Comparison of ENCODE assay signal across 10 mouse cellular contexts in the genomic region with DNA sequence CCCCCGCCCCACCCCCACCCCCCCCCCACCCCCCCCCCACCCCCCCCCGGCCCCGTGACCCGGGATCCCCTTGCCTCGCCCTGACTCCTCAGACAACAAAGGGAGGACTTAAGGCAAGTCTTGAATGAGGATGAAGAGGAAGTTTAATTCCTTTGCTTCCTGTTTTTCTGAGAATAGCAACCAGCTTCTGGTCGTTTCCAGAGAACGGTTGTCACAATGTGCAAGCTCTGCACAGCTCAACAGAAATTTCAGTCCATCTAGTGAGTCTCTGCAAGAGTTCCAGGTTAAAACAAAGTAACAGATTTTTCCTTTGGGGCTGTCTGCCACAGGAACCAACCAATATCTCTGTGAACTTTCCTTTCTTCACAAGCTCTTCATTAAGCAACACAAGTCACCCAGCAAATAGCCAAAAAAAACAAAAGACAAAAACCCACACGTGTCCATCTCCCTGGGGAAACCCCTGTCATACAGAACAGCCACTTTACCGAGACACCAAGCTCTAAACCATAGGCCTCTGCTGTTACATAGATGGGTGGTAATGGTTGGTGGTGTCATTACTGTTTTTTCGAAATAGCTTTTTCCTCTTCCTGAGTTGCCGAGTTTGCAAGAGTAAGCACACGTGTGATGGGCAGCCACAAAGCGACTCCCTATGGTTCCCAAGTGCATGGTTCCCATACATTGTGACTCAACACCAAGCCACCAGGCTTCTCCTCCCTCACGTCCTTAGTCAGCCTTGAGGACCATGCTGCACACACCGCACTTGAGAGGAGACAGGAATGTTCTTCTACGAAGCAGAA. TPM values are rescaled to one million over a fixed set of nuclear protein-coding genes. Genes with fewer than 3 reads are reported as not detected.
DNase-seq lines count a peak whose midpoint lies in the region; ATAC-seq and TF ChIP-seq lines count a peak whose summit lies in the region.
"Had no signal": no experiment of that assay in that cellular context is flagged by ENCODE, and none has a peak within 500 bp of the region (broad histone marks: within the 10 kb centered on the region; RNA-seq: fewer than 3 reads in every experiment).

No protein-coding gene starts in this region.

- no peak for ATAC-seq in heart, embryonic 14.5 days (ENCODE audit: insufficient number of reproducible peaks, insufficient read depth, low FRiP score, low read depth)
- no peak for ATAC-seq in heart, embryonic 15.5 days (replicated peaks; ENCODE audit: insufficient number of reproducible peaks, insufficient read depth, low FRiP score, low read depth)

- peak overlapping the region; percentile 47 to 48; a peak in 1 of 4 replicates for H3K27ac ChIP-seq in heart, embryonic 14.5 days (replicated peaks in 1 of 2; ENCODE audit: control insufficient read depth in 1 of 2, insufficient read depth in 1 of 2, low read depth in 2 of 2, low read length in 2 of 2)
- H3K27ac ChIP-seq in CH12.LX (ENCODE audit: insufficient read depth, low read depth) = no peak overlapping the region
- H3K27ac ChIP-seq in heart, embryonic 15.5 days = peak overlapping the region; percentile 62
- H3K27ac ChIP-seq: embryonic facial prominence, embryonic 12.5 days; kidney, postnatal 0 days had no signal

- H3K9me3 ChIP-seq in heart, embryonic 14.5 days (ENCODE audit: control insufficient read depth, low read length) = no peaks in the 10 kb centered on the region
- peaks cover 3% of the 10 kb centered on the region for H3K9me3 ChIP-seq in CH12.LX (replicated peaks; ENCODE audit: low read length)
- H3K9me3 ChIP-seq in heart, embryonic 15.5 days (replicated peaks) = no peaks in the 10 kb centered on the region
- H3K9me3 ChIP-seq: embryonic facial prominence, embryonic 12.5 days had no signal

- no peak for TF ChIP-seq EP300 in CH12.LX (IDR thresholded peaks at IDR 0.05; ENCODE audit: low read length)

- no peaks in the 10 kb centered on the region for H3K36me3 ChIP-seq in heart, embryonic 14.5 days (ENCODE audit: control insufficient read depth, insufficient read depth, low read length)
- no peaks in the 10 kb centered on the region for H3K36me3 ChIP-seq in CH12.LX (replicated peaks in 1 of 2; ENCODE audit: control insufficient read depth in 1 of 2, insufficient read depth in 1 of 2, low read length in 1 of 2)
- H3K36me3 ChIP-seq in heart, embryonic 15.5 days = no peaks in the 10 kb centered on the region
- H3K36me3 ChIP-seq: embryonic facial prominence, embryonic 12.5 days had no signal

- no peak overlapping the region for H3K4me2 ChIP-seq in heart, embryonic 14.5 days (ENCODE audit: low read length)
- H3K4me2 ChIP-seq in CH12.LX (ENCODE audit: insufficient read depth, low read depth, poor library complexity, severe bottlenecking) = peak overlapping the region; percentile 46
- no peak overlapping the region for H3K4me2 ChIP-seq in heart, embryonic 15.5 days
- H3K4me2 ChIP-seq: embryonic facial prominence, embryonic 12.5 days had no signal

- in situ Hi-C loops in CH12.LX (cut with MboI; ENCODE audit: low pct_ligation_motif_present, low pct_unique_long_range_greater_than_20kb, low sequenced_read_pairs) = no loop called here

- no peak for TF ChIP-seq CTCF in CH12.LX (conservative IDR thresholded peaks at IDR 0.05 in 1 of 2, IDR thresholded peaks at IDR 0.05 in 1 of 2; ENCODE audit: low read depth in 2 of 2, low read length in 2 of 2)

- no peaks in the 10 kb centered on the region for H3K27me3 ChIP-seq in heart, embryonic 14.5 days (ENCODE audit: control insufficient read depth, insufficient read depth, low read length)
- H3K27me3 ChIP-seq in CH12.LX (replicated peaks) = no peaks in the 10 kb centered on the region
- H3K27me3 ChIP-seq in heart, embryonic 15.5 days = no peaks in the 10 kb centered on the region
- H3K27me3 ChIP-seq: embryonic facial prominence, embryonic 12.5 days had no signal

- H3K4me3 ChIP-seq in heart, embryonic 14.5 days (ENCODE audit: control insufficient read depth in 1 of 2, insufficient read depth in 1 of 2, low read depth in 1 of 2, low read length in 2 of 2) = no peak overlapping the region
- H3K4me3 ChIP-seq in CH12.LX (replicated peaks in 1 of 3; ENCODE audit: low read depth in 2 of 3, low read length in 2 of 3, poor library complexity in 1 of 3) = no peak overlapping the region
- no peak overlapping the region for H3K4me3 ChIP-seq in heart, embryonic 15.5 days
- H3K4me3 ChIP-seq: embryonic facial prominence, embryonic 12.5 days had no signal

- dilution Hi-C loops in CH12.LX (cut with MboI; ENCODE audit: extremely low pct_ligation_motif_present, extremely low pct_unique_long_range_greater_than_20kb, low sequenced_read_pairs) = no loop called here

- no peak for TF ChIP-seq POLR2A in CH12.LX (IDR thresholded peaks at IDR 0.05; ENCODE audit: low read depth, low read length)

- H3K79me2 ChIP-seq in CH12.LX (replicated peaks; ENCODE audit: control insufficient read depth, extremely low read depth, insufficient read depth, poor library complexity, severe bottlenecking) = no peaks in the 10 kb centered on the region

- intact Hi-C loops in heart, postnatal 25 days (cut with DNase I) = no loop called here

- H3K9ac ChIP-seq in heart, embryonic 14.5 days (ENCODE audit: low read length) = no peak overlapping the region
- no peak overlapping the region for H3K9ac ChIP-seq in CH12.LX (ENCODE audit: insufficient read depth, low read depth)
- H3K9ac ChIP-seq in heart, embryonic 15.5 days = no peak overlapping the region
- H3K9ac ChIP-seq: embryonic facial prominence, embryonic 12.5 days had no signal

- TF ChIP-seq RAD21 in CH12.LX (IDR thresholded peaks at IDR 0.05; ENCODE audit: low read depth, low read length) = no peak

- DNase-seq in heart, postnatal 25 days (ENCODE audit: low spot score) = no peak
- DNase-seq in CH12.LX (ENCODE audit: extremely low read depth) = peak; percentile 37
- DNase-seq in lung, postnatal 14 days = peak; percentile 12
- no peak for DNase-seq in adrenal gland, postnatal 10 days
- DNase-seq in cerebellum, postnatal 14 days = no peak
- no peak for DNase-seq in layer of hippocampus, postnatal 25 days (ENCODE audit: extremely low spot score in 1 of 2, low spot score in 1 of 2)

- 67% methylated on average over 15 of the region's 16 CpGs for WGBS in heart, embryonic 14.5 days
- WGBS in heart, embryonic 15.5 days = 66% methylated on average over 16 of the region's 16 CpGs

- peaks cover 0 to 3% of the 10 kb centered on the region in 2 experiments; a peak in 1 of 4 replicates for H3K4me1 ChIP-seq in heart, embryonic 14.5 days (ENCODE audit: control insufficient read depth in 2 of 2, insufficient read depth in 2 of 2, low read length in 2 of 2)
- peaks cover 4 to 37% of the 10 kb centered on the region in 2 experiments; a peak in 3 of 4 replicates for H3K4me1 ChIP-seq in CH12.LX (ENCODE audit: control insufficient read depth in 1 of 2, insufficient read depth in 2 of 2)
- H3K4me1 ChIP-seq in heart, embryonic 15.5 days (replicated peaks) = 0 out of 2 replicates have a peak, but pooled peaks cover 2% of the 10 kb centered on the region
- H3K4me1 ChIP-seq: embryonic facial prominence, embryonic 12.5 days had no signal

TF ChIP-seq in CH12.LX, 34 proteins besides CTCF, POLR2A, EP300 and RAD21:
- TF ChIP-seq BHLHE40 (IDR thresholded peaks at IDR 0.05; ENCODE audit: low read depth, low read length) (peak; percentile 67), ZNF384 (IDR thresholded peaks at IDR 0.05; ENCODE audit: low read depth, low read length) (0 out of 2 replicates have a peak, but pooled peaks have one; percentile 12), SIN3A (IDR thresholded peaks at IDR 0.05; ENCODE audit: low read length) (no peak), IRF4 (IDR thresholded peaks at IDR 0.05; ENCODE audit: low read depth, low read length) (0 out of 2 replicates have a peak, but pooled peaks have one; percentile 5)
TF ChIP-seq in CH12.LX: peak in this region for 3.

RNA-seq across cellular contexts. Expression of gene Rab31, which starts 42.4 kb away (rescaled TPM):
- polyA plus RNA-seq in heart, embryonic 14.5 days (2014; fragmentation: Nextera tagmentation; extraction: Ambion mirVana) = 31.0 and 31.8 TPM in 2 replicates
- total RNA-seq in heart, postnatal 25 days (2021) = 10 to 100 TPM; 18.9 to 19.2 TPM
- total RNA-seq in CH12.LX (2012; rRNA removed) = 2.8 and 3.2 TPM in 2 replicates
- total RNA-seq in CH12.LX (2014; rRNA removed) = 0.82 and 1.2 TPM in 2 replicates
- 0.48 and 0.79 TPM in 2 replicates for polyA plus RNA-seq in CH12.LX (2012; ENCODE audit: insufficient read length, low read depth)
- polyA plus RNA-seq in heart, embryonic 15.5 days (2015; fragmentation: Nextera tagmentation; extraction: Ambion mirVana) = 26.0 and 28.8 TPM in 2 replicates
- total RNA-seq in adrenal gland, postnatal 10 days (2021) = 10 to 100 TPM; 32.1 to 32.5 TPM
- total RNA-seq in layer of hippocampus, postnatal 25 days (2021) = 10 to 100 TPM; 55.7 to 59.0 TPM

RNA-seq across cellular contexts. Expression of gene Ppp4r1, which starts 52.2 kb away (rescaled TPM):
- polyA plus RNA-seq in heart, embryonic 14.5 days (2014; fragmentation: Nextera tagmentation; extraction: Ambion mirVana) = 29.0 and 34.8 TPM in 2 replicates
- 10 to 100 TPM; 41.7 to 48.5 TPM for total RNA-seq in heart, postnatal 25 days (2021)
- total RNA-seq in CH12.LX (2012; rRNA removed) (11.2 and 13.6 TPM in 2 replicates), CH12.LX (2014; rRNA removed) (12.9 and 13.0 TPM in 2 replicates)
- 17.1 and 21.7 TPM in 2 replicates for polyA plus RNA-seq in CH12.LX (2012; ENCODE audit: insufficient read length, low read depth)
- 25.0 and 30.5 TPM in 2 replicates for polyA plus RNA-seq in heart, embryonic 15.5 days (2015; fragmentation: Nextera tagmentation; extraction: Ambion mirVana)
- total RNA-seq in adrenal gland, postnatal 10 days (2021) = 10 to 100 TPM; 59.5 to 69.7 TPM
- total RNA-seq in layer of hippocampus, postnatal 25 days (2021) = 10 to 100 TPM; 27.3 to 34.3 TPM

Comparison
In these comparisons a context has a peak if more than half of its experiments do, and no peak if none do; other contexts are left out.
1. DNase-seq: peak in CH12.LX (single experiment) and lung, postnatal 14 days (single experiment); none in heart, postnatal 25 days (single experiment), adrenal gland, postnatal 10 days (single experiment), cerebellum, postnatal 14 days (0 of 2) and layer of hippocampus, postnatal 25 days (0 of 2).
2. RNA of gene Rab31, which starts 42.4 kb away (total RNA-seq): 55.7 to 59.0 TPM in layer of hippocampus, postnatal 25 days, 32.1 to 32.5 TPM in adrenal gland, postnatal 10 days and 18.9 to 19.2 TPM in heart, postnatal 25 days; 0.82 to 3.2 TPM in CH12.LX; every median in the first group is over 4 times any median in the second.